Mouse (Mus musculus) kidney, adult 10 weeks (tissue): ENCODE results near the gene Gm10203. TPM values are rescaled to one million over a fixed set of nuclear protein-coding genes. Genes with fewer than 3 reads are reported as not detected.

Source experiments
- polyA plus RNA-seq: library from polyadenylated mRNA; stranded (reverse); fragments of 350-450 nt; fragmentation: Illumina TruSeq; extraction: RNeasy Lipid Tissue Mini Kit (QIAGEN cat#74804); gene quantifications from one replicate; pipeline ENCODE4 v1.2.3, GENCODE M21; 2014; ENCODE audit warnings: low read depth, low replicate concordance

Gene Gm10203
- polyA plus RNA-seq, result not detected

DNA sequence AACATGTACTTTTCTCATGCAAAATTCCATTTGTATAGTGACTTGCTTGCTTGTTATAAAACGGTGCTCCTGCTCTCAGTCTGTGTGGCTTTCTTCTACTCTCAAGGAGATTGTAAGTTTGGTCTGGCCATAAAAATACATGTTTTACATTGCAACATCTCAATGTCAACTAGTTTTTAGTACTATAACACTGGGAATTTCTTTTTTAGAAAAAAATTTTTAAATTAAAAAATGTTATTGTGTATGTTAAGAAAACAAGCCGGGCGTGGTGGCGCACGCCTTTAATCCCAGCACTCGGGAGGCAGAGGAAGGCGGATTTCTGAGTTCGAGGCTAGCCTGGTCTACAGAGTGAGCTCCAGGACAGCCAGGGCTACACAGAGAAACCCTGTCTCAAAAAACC is at the start of gene Gm10203:
TSS of gene Gm10203 (plus strand) at position 301 of the 400 bp plus-strand sequence.

DNA sequence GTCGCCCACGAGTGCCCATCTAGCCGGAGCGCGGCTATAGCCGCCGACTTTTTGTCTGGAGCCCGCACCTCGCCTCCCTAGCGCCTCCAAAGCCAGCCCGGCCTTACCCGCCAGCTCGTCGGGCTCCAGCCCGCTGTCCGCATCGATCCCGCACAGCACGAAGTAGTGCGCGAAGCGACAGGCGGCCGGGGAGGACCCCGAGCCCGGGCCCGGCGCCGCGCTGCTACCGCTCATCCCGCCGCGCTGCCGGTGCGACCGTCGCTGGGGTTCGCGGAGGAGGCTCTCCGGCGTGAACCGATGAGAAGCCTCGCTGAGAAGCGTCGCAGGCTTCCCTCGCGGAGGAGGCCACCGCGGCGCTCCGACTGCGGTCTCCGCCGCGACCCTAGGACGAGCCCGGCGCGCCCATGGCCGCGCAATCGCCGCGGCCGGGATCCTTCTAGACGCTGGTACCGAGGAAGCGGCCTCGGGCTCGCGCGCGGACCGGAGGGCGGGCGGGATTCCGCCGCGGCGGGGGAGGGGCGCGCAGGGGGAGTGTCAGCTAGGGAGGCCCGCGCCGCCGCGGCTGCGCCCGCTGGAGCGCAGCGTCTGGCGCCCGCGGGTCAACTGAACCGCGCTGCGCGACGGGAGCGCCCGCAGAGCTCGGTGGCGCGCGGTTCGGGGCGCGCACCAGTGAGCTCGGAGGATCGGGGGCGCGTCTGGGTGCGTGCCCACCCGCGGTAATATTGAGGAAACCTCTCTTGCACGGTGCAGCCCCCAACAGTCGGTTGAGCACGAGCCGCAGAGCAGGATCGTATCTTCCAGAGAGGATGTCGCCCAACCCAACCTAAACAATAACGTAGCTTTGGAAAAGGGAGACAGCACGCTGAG is 28.7 kb upstream of the Gm10203 start, which contains the start of gene Dennd5b:
TSS of gene Dennd5b (minus strand) at position 605 of the 867 bp plus-strand sequence.

DNA sequence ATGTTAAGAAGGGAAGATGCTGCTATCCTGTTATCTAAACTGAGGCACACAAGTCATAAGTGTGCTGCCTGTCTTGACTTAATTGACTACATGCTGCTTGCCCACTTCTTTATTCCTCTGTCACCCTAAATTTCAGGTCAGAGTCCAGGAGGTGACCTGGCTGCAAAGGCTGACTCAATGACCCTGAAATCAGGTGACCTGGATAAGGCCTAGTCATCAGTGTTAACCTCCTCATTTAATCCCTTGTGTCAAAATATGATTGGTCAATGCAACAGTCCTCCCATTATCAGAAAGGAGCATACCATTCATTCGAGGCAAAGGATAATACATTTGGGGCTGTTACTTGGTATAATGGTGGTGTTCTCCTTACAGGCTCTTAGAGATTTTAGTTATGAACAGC is 9.5 kb downstream of the Gm10203 start, which contains the start of gene Etfbkmt:
TSS of gene Etfbkmt (plus strand) at position 379 of the 400 bp plus-strand sequence.

Other genes starting within 250 kb of the Gm10203 start
- gene Caprin2, start 233.9 kb upstream of the Gm10203 start, polyA plus RNA-seq, result 14.9 TPM
- gene Sinhcaf, start 183.7 kb upstream of the Gm10203 start, polyA plus RNA-seq, result 24.7 TPM
- gene Dennd5b, start 28.5 kb upstream of the Gm10203 start, polyA plus RNA-seq, result 24.5 TPM
- 38.7 TPM for gene Etfbkmt, start 9.7 kb downstream of the Gm10203 start, polyA plus RNA-seq
- gene Amn1, start 58.5 kb downstream of the Gm10203 start, polyA plus RNA-seq, result 38.8 TPM
- 61.8 TPM for gene Resf1, start 179.2 kb downstream of the Gm10203 start, polyA plus RNA-seq